Mouse (Mus musculus): ENCODE data around the gene Higd1b. TPM values are rescaled to one million over a fixed set of nuclear protein-coding genes. Genes with fewer than 3 reads are reported as not detected.

The Higd1b gene
- polyA plus RNA-seq (2014; fragmentation: Nextera tagmentation; extraction: Ambion mirVana) = not detected in 2 replicates

- WGBS = 90% methylated on average over 4 of the region's 4 CpGs
- Histone ChIP-seq H3K9ac (ENCODE audit: low read depth, low read length) (no peak within 1 kb of the TSS), H3K4me3 (ENCODE audit: low read depth, low read length) (no peak within 1 kb of the TSS), H3K4me1 (replicated peaks; ENCODE audit: control insufficient read depth, insufficient read depth, low read length) (no peaks in the 10 kb centered on the region), H3K36me3 (ENCODE audit: control insufficient read depth, insufficient read depth, low read length) (peaks cover 12% of the 10 kb centered on the region; the same call in 1 of the 2 replicates), H3K27me3 (ENCODE audit: control insufficient read depth, insufficient read depth, low read length) (no peaks in the 10 kb centered on the region), H3K27ac (ENCODE audit: low read depth, low read length) (no peak within 1 kb of the TSS), H3K9me3 (ENCODE audit: control insufficient read depth, low read length) (no peaks in the 10 kb centered on the region), H3K4me2 (replicated peaks; ENCODE audit: low read depth, low read length) (no peak within 1 kb of the TSS)
- ATAC-seq (ENCODE audit: low FRiP score) = no peak
- DNase-seq (ENCODE audit: low spot score) = no peak
Observed at GRCm38 (mm10) chr11:102835549-102835948, at the start of gene Higd1b. Gene Higd1b (plus strand): TSS chr11:102835849.

- 88% methylated on average over 5 of the region's 5 CpGs for WGBS
- Histone ChIP-seq H3K27ac (ENCODE audit: low read depth, low read length) (no peak overlapping the region), H3K27me3 (ENCODE audit: control insufficient read depth, insufficient read depth, low read length) (no peaks in the 10 kb centered on the region), H3K4me2 (replicated peaks; ENCODE audit: low read depth, low read length) (no peak overlapping the region), H3K4me3 (ENCODE audit: low read depth, low read length) (no peak overlapping the region), H3K9me3 (ENCODE audit: control insufficient read depth, low read length) (no peaks in the 10 kb centered on the region), H3K4me1 (replicated peaks; ENCODE audit: control insufficient read depth, insufficient read depth, low read length) (no peaks in the 10 kb centered on the region), H3K9ac (ENCODE audit: low read depth, low read length) (no peak overlapping the region), H3K36me3 (ENCODE audit: control insufficient read depth, insufficient read depth, low read length) (no peaks in the 10 kb centered on the region)
- no peak for ATAC-seq (ENCODE audit: low FRiP score)
- no peak for DNase-seq (ENCODE audit: low spot score)
Observed at GRCm38 (mm10) chr11:102787688-102788177, 47.9 kb upstream of the Higd1b start.

DNA sequence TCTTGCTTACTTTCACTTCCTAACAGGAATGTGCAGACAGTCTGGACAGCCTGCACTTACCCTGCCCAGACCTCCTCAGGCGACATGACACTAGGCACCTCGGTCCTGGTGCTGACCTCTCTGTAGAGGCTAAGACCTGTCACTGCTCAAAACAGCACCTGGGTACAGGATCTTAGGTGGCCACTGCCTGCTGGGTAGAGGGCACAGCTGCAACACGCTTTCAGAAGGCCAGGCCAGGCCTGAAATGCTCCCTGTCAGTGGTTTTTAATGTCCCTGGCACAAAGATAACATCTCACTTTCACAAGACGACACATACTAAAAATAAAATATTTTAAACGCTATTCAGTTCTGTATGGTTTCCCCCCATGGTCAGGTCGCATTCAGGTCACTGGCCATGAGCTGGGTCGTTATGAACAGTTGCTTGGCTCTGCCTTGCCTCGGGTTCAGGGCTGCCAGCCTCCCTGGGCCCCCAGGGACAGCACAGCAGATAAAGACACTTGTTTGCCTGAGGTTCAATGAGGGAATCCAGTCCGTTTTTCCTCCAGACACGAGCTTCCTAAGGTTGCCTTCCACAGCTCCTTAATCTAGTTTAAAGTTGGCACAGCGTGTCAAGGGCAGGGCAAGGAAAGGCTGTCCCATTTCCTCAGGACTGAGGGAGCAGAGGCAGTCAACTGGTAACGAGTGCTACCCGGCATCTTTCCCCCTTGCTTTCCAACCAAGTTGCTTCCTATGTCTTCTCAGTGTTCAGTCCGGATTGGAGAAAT lies 43.8 kb upstream of the Higd1b start:
- no peaks in the 10 kb centered on the region for H3K4me1 ChIP-seq (replicated peaks; ENCODE audit: control insufficient read depth, insufficient read depth, low read length)
- H3K27ac ChIP-seq (ENCODE audit: low read depth, low read length) = no peak overlapping the region
- no peaks in the 10 kb centered on the region for H3K36me3 ChIP-seq (ENCODE audit: control insufficient read depth, insufficient read depth, low read length)
- 63% methylated on average over 14 of the region's 14 CpGs for WGBS
- H3K4me2 ChIP-seq (replicated peaks; ENCODE audit: low read depth, low read length) = no peak overlapping the region
- H3K27me3 ChIP-seq (ENCODE audit: control insufficient read depth, insufficient read depth, low read length) = no peaks in the 10 kb centered on the region
- H3K9me3 ChIP-seq (ENCODE audit: control insufficient read depth, low read length) = no peaks in the 10 kb centered on the region
- H3K9ac ChIP-seq (ENCODE audit: low read depth, low read length) = no peak overlapping the region
- H3K4me3 ChIP-seq (ENCODE audit: low read depth, low read length) = no peak overlapping the region
- DNase-seq (ENCODE audit: low spot score) (no peak), ATAC-seq (ENCODE audit: low FRiP score) (no peak)

DNA sequence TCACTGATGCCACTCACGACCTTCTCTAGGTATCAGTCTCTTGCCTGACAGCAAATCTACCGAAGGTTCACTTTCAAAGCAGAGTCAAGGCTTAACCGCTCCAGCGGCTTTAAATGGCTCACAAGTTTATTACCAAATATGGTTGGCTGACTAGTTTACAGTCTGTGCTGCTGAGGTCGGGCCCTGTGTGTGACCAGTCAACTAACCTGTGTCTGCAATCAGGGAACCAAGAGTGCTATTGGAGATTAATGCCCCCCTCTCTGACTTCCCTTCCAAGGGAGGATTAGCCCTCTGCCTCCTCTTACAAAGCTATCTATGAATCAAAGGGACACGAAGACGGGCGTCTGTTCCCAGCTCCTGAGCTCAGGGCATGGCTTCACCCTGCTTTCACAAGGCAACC lies 41.5 kb upstream of the Higd1b start:
- no peak overlapping the region for H3K4me3 ChIP-seq (ENCODE audit: low read depth, low read length)
- no peaks in the 10 kb centered on the region for H3K4me1 ChIP-seq (replicated peaks; ENCODE audit: control insufficient read depth, insufficient read depth, low read length)
- no peaks in the 10 kb centered on the region for H3K9me3 ChIP-seq (ENCODE audit: control insufficient read depth, low read length)
- H3K9ac ChIP-seq (ENCODE audit: low read depth, low read length) = no peak overlapping the region
- no peaks in the 10 kb centered on the region for H3K36me3 ChIP-seq (ENCODE audit: control insufficient read depth, insufficient read depth, low read length)
- DNase-seq (ENCODE audit: low spot score) (no peak), ATAC-seq (ENCODE audit: low FRiP score) (no peak)
- no peak overlapping the region for H3K4me2 ChIP-seq (replicated peaks; ENCODE audit: low read depth, low read length)
- 77% methylated on average over 8 of the region's 8 CpGs for WGBS
- H3K27ac ChIP-seq (ENCODE audit: low read depth, low read length) = no peak overlapping the region
- H3K27me3 ChIP-seq (ENCODE audit: control insufficient read depth, insufficient read depth, low read length) = no peaks in the 10 kb centered on the region

GRCm38 (mm10) chr11:102803453-102803852 lies 32.2 kb upstream of the Higd1b start:
- H3K9ac ChIP-seq (ENCODE audit: low read depth, low read length) = no peak overlapping the region
- no peaks in the 10 kb centered on the region for H3K27me3 ChIP-seq (ENCODE audit: control insufficient read depth, insufficient read depth, low read length)
- ATAC-seq (ENCODE audit: low FRiP score) = no peak
- no peak overlapping the region for H3K4me3 ChIP-seq (ENCODE audit: low read depth, low read length)
- H3K36me3 ChIP-seq (ENCODE audit: control insufficient read depth, insufficient read depth, low read length) = peaks cover 12% of the 10 kb centered on the region
- no peaks in the 10 kb centered on the region for H3K9me3 ChIP-seq (ENCODE audit: control insufficient read depth, low read length)
- DNase-seq (ENCODE audit: low spot score) = no peak
- H3K4me2 ChIP-seq (replicated peaks; ENCODE audit: low read depth, low read length) = no peak overlapping the region
- H3K4me1 ChIP-seq (replicated peaks; ENCODE audit: control insufficient read depth, insufficient read depth, low read length) = no peaks in the 10 kb centered on the region
- 86% methylated on average over 5 of the region's 5 CpGs for WGBS
- no peak overlapping the region for H3K27ac ChIP-seq (ENCODE audit: low read depth, low read length)

GRCm38 (mm10) chr11:102808246-102808645 lies 27.4 kb upstream of the Higd1b start:
- H3K4me2 ChIP-seq (replicated peaks; ENCODE audit: low read depth, low read length) = no peak overlapping the region
- no peak for DNase-seq (ENCODE audit: low spot score)
- H3K9ac ChIP-seq (ENCODE audit: low read depth, low read length) = no peak overlapping the region
- peaks cover 4% of the 10 kb centered on the region; the same call in 1 of the 2 replicates for H3K36me3 ChIP-seq (ENCODE audit: control insufficient read depth, insufficient read depth, low read length)
- no peaks in the 10 kb centered on the region for H3K4me1 ChIP-seq (replicated peaks; ENCODE audit: control insufficient read depth, insufficient read depth, low read length)
- ATAC-seq (ENCODE audit: low FRiP score) = no peak
- no peaks in the 10 kb centered on the region for H3K9me3 ChIP-seq (ENCODE audit: control insufficient read depth, low read length)
- no peak overlapping the region for H3K4me3 ChIP-seq (ENCODE audit: low read depth, low read length)
- no peaks in the 10 kb centered on the region for H3K27me3 ChIP-seq (ENCODE audit: control insufficient read depth, insufficient read depth, low read length)
- 84% methylated on average over 5 of the region's 5 CpGs for WGBS
- no peak overlapping the region for H3K27ac ChIP-seq (ENCODE audit: low read depth, low read length)

DNA sequence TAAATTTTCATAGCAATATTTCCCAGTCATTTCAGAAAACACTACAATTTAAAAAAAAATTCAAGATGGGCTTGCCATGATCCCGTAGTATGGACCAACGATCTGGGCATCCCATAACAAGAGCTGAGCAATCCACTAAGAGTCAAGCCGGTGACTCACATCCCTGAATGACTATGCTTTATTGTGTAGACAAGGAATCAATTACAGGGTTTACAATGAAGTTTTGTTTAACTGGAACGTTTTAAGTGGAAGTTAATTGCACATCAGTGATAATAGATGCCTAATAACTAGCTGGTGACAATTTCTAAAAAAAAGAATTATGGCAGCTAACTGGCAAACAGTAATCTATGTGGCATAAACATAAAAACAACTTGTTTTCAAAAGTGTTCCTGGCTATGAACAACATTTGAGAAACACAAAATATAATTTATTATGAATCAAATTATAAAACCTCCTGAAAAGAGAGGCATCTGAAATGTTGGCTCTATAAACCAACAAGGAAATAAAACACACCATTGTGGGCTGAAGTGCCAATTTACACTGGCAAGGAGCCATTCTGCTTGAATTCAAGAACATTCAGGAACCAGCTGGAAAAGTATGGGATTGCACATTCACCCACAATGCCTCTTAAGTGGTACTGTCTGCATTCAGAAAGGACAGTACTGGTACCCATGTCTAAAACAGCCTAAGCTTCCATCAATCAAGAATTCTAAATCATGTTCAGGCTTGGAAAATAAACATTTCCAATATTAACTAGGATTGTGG lies 24.7 kb upstream of the Higd1b start:
- no peak for DNase-seq (ENCODE audit: low spot score)

GRCm38 (mm10) chr11:102814881-102815280 lies 20.8 kb upstream of the Higd1b start:
- no peaks in the 10 kb centered on the region for H3K36me3 ChIP-seq (ENCODE audit: control insufficient read depth, insufficient read depth, low read length)
- H3K9me3 ChIP-seq (ENCODE audit: control insufficient read depth, low read length) = no peaks in the 10 kb centered on the region
- H3K4me3 ChIP-seq (ENCODE audit: low read depth, low read length) = no peak overlapping the region
- H3K4me2 ChIP-seq (replicated peaks; ENCODE audit: low read depth, low read length) = no peak overlapping the region
- no peaks in the 10 kb centered on the region for H3K27me3 ChIP-seq (ENCODE audit: control insufficient read depth, insufficient read depth, low read length)
- ATAC-seq (ENCODE audit: low FRiP score) (no peak), DNase-seq (ENCODE audit: low spot score) (no peak)
- H3K27ac ChIP-seq (ENCODE audit: low read depth, low read length) = no peak overlapping the region
- H3K9ac ChIP-seq (ENCODE audit: low read depth, low read length) = no peak overlapping the region
- H3K4me1 ChIP-seq (replicated peaks; ENCODE audit: control insufficient read depth, insufficient read depth, low read length) = peaks cover 3% of the 10 kb centered on the region

More for the DNA sequence above, 24.7 kb upstream of the Higd1b start:
- Histone ChIP-seq H3K9me3 (ENCODE audit: control insufficient read depth, low read length) (no peaks in the 10 kb centered on the region), H3K4me1 (replicated peaks; ENCODE audit: control insufficient read depth, insufficient read depth, low read length) (no peaks in the 10 kb centered on the region; the same call in 1 of the 2 replicates), H3K4me2 (replicated peaks; ENCODE audit: low read depth, low read length) (no peak overlapping the region), H3K4me3 (ENCODE audit: low read depth, low read length) (no peak overlapping the region), H3K27me3 (ENCODE audit: control insufficient read depth, insufficient read depth, low read length) (no peaks in the 10 kb centered on the region), H3K27ac (ENCODE audit: low read depth, low read length) (no peak overlapping the region), H3K36me3 (ENCODE audit: control insufficient read depth, insufficient read depth, low read length) (no peaks in the 10 kb centered on the region), H3K9ac (ENCODE audit: low read depth, low read length) (no peak overlapping the region)
- 75% methylated on average over 4 of the region's 4 CpGs for WGBS
- ATAC-seq (ENCODE audit: low FRiP score) = no peak
